In genomic region chr12:116550031-116550430, GRCm38 (mm10) we compare ENCODE assay signal across 10 mouse cellular contexts.
DNase-seq lines count a peak whose midpoint lies in the region; ATAC-seq and TF ChIP-seq lines count a peak whose summit lies in the region.
"Had no signal": no experiment of that assay in that cellular context is flagged by ENCODE, and none has a peak within 500 bp of the region (broad histone marks: within the 10 kb centered on the region; RNA-seq: fewer than 3 reads in every experiment).

No protein-coding gene starts in this region.

- H3K4me3 ChIP-seq in heart, adult 2 months, result no peak overlapping the region
- no peak overlapping the region for H3K4me3 ChIP-seq in heart, embryonic 12.5 days
- H3K4me3 ChIP-seq: stomach, embryonic 15.5 days had no signal

- no peaks in the 10 kb centered on the region for H3K9me3 ChIP-seq in heart, embryonic 12.5 days (replicated peaks)
- H3K9me3 ChIP-seq: stomach, embryonic 15.5 days had no signal

- no peaks in the 10 kb centered on the region for H3K36me3 ChIP-seq in heart, adult 2 months (ENCODE audit: control insufficient read depth, insufficient read depth, low read length)
- no peaks in the 10 kb centered on the region for H3K36me3 ChIP-seq in heart, embryonic 12.5 days
- H3K36me3 ChIP-seq: stomach, embryonic 15.5 days had no signal

- no peak for TF ChIP-seq POLR2A in heart, adult 2 months (IDR thresholded peaks at IDR 0.05; ENCODE audit: insufficient read depth, low read depth, low read length)

- H3K27me3 ChIP-seq in heart, adult 2 months (ENCODE audit: control insufficient read depth, insufficient read depth, low read length), result no peaks in the 10 kb centered on the region
- H3K27me3 ChIP-seq in heart, embryonic 12.5 days (replicated peaks), result no peaks in the 10 kb centered on the region
- H3K27me3 ChIP-seq: CH12.LX; stomach, embryonic 15.5 days had no signal

- no peaks in the 10 kb centered on the region for H3K79me2 ChIP-seq in heart, adult 2 months (replicated peaks; ENCODE audit: control insufficient read depth, insufficient read depth, low read length)

- intact Hi-C loops in heart, adult 2 months (cut with DNase I), result loop anchor here (5.0 kb wide), 1 partner anchor 37 kb away; no protein-coding TSS in a partner anchor

- DNase-seq in heart, adult 2 months, result peak; percentile 78 to 80
- DNase-seq in adipocyte (ENCODE audit: low spot score), result peak; percentile 82
- DNase-seq in frontal cortex, postnatal 14 days (ENCODE audit: low spot score in 2 of 2), result peak; percentile 41 to 52
- peak; percentile 65 to 66 for DNase-seq in layer of hippocampus, postnatal 14 days (ENCODE audit: low spot score in 2 of 2)
- peak; percentile 36 to 38 for DNase-seq in right cerebral cortex, postnatal 36 days (ENCODE audit: low spot score in 2 of 2)
- no peak for DNase-seq in spleen, postnatal 4 days (ENCODE audit: low spot score in 2 of 2)

- TF ChIP-seq CTCF in heart, adult 2 months (IDR thresholded peaks at IDR 0.05), result no peak

- no peak overlapping the region for H3K9ac ChIP-seq in heart, adult 2 months (ENCODE audit: low read depth, low read length)
- H3K9ac ChIP-seq in heart, embryonic 12.5 days, result no peak overlapping the region
- H3K9ac ChIP-seq: stomach, embryonic 15.5 days had no signal

- no peak for ATAC-seq in heart, embryonic 12.5 days (ENCODE audit: insufficient number of reproducible peaks, low FRiP score)
- no peak for ATAC-seq in monocyte, adult 5-6 weeks (replicated peaks; ENCODE audit: insufficient number of reproducible peaks, low FRiP score, low TSS enrichment, poor library complexity, severe bottlenecking)

- H3K4me1 ChIP-seq in heart, adult 2 months (ENCODE audit: control insufficient read depth, insufficient read depth, low read length), result no peaks in the 10 kb centered on the region; the same call in 1 of the 2 replicates
- no peaks in the 10 kb centered on the region for H3K4me1 ChIP-seq in heart, embryonic 12.5 days (replicated peaks)
- H3K4me1 ChIP-seq: stomach, embryonic 15.5 days had no signal

- no peak overlapping the region for H3K27ac ChIP-seq in heart, adult 2 months
- no peak overlapping the region for H3K27ac ChIP-seq in heart, embryonic 12.5 days (ENCODE audit: poor library complexity, severe bottlenecking)
- H3K27ac ChIP-seq: stomach, embryonic 15.5 days had no signal

- H3K4me2 ChIP-seq in heart, embryonic 12.5 days, result no peak overlapping the region
- H3K4me2 ChIP-seq: stomach, embryonic 15.5 days had no signal

- TF ChIP-seq EP300 in heart, adult 2 months (IDR thresholded peaks at IDR 0.05; ENCODE audit: insufficient read depth, low read depth, low read length), result 0 out of 2 replicates have a peak, but pooled peaks have one; percentile 33

- WGBS in heart, adult 2 months, result 24% methylated on average over 1 of the region's 1 CpGs
- WGBS in heart, embryonic 12.5 days, result 35% methylated on average over 1 of the region's 1 CpGs

Comparison
In these comparisons a context has a peak if more than half of its experiments do, and no peak if none do; other contexts are left out.
1. DNase-seq: peak in heart, adult 2 months (2 of 2), adipocyte (single experiment), frontal cortex, postnatal 14 days (2 of 2), layer of hippocampus, postnatal 14 days (2 of 2) and right cerebral cortex, postnatal 36 days (2 of 2); none in spleen, postnatal 4 days (0 of 2).